Mouse (Mus musculus): ENCODE measurements at regions not wholly inside any gene's neighbourhood (a gene's known extent, or its start where the extent isn't known, plus 50 kb on each side); places are given as distances from the start of the nearest gene placed in this dataset.

- H3K27me3 ChIP-seq (ENCODE audit: insufficient read depth, low read length) = no peaks in the 10 kb centered on the region
- H3K9me3 ChIP-seq (ENCODE audit: low read length) = no peaks in the 10 kb centered on the region
- no peak overlapping the region for H3K4me3 ChIP-seq (ENCODE audit: low read length)
- no peak for ATAC-seq
- DNase-seq (ENCODE audit: low spot score) = peak; percentile 24
- no peak for TF ChIP-seq CTCF (IDR thresholded peaks at IDR 0.05; ENCODE audit: low read depth)
- H3K36me3 ChIP-seq (ENCODE audit: insufficient read depth, low read length) = no peaks in the 10 kb centered on the region
- WGBS = 50% methylated on average over 6 of the region's 6 CpGs
- H3K4me1 ChIP-seq (ENCODE audit: insufficient read depth, low read length) = no peaks in the 10 kb centered on the region; the same call in 1 of the 2 replicates
- 0 out of 2 replicates have a peak overlapping the region, but pooled peaks have one; percentile 27 for H3K4me2 ChIP-seq (ENCODE audit: low read depth, low read length)
- peak overlapping the region; percentile 41; the same call in 1 of the 2 replicates for H3K27ac ChIP-seq
- H3K9ac ChIP-seq (replicated peaks; ENCODE audit: low read length) = no peak overlapping the region
These were observed 814.3 kb upstream of the Gm5150 start for GRCm38 (mm10) chr3:16820536-16820935.

- DNase-seq (ENCODE audit: low spot score) (peak; percentile 49), ATAC-seq (peak; percentile 73)
- Histone ChIP-seq H3K4me3 (ENCODE audit: low read length) (no peak overlapping the region), H3K9ac (replicated peaks; ENCODE audit: low read length) (no peak overlapping the region; the same call in 1 of the 2 replicates), H3K36me3 (ENCODE audit: insufficient read depth, low read length) (no peaks in the 10 kb centered on the region), H3K27me3 (ENCODE audit: insufficient read depth, low read length) (no peaks in the 10 kb centered on the region), H3K4me1 (ENCODE audit: insufficient read depth, low read length) (no peaks in the 10 kb centered on the region; the same call in 1 of the 2 replicates), H3K4me2 (ENCODE audit: low read depth, low read length) (peak overlapping the region; percentile 25), H3K27ac (peak overlapping the region; percentile 81), H3K9me3 (ENCODE audit: low read length) (no peaks in the 10 kb centered on the region)
- WGBS = 57% methylated on average over 4 of the region's 4 CpGs
- TF ChIP-seq CTCF (IDR thresholded peaks at IDR 0.05; ENCODE audit: low read depth) = no peak
These were observed 813.2 kb upstream of the Gm5150 start for GRCm38 (mm10) chr3:16819218-16820122.

- Histone ChIP-seq H3K9ac (replicated peaks; ENCODE audit: low read length) (no peak overlapping the region), H3K4me1 (ENCODE audit: insufficient read depth, low read length) (no peaks in the 10 kb centered on the region; the same call in 1 of the 2 replicates), H3K9me3 (ENCODE audit: low read length) (no peaks in the 10 kb centered on the region), H3K36me3 (ENCODE audit: insufficient read depth, low read length) (no peaks in the 10 kb centered on the region), H3K4me3 (ENCODE audit: low read length) (no peak overlapping the region), H3K27me3 (ENCODE audit: insufficient read depth, low read length) (no peaks in the 10 kb centered on the region), H3K4me2 (ENCODE audit: low read depth, low read length) (no peak overlapping the region), H3K27ac (no peak overlapping the region)
- peak; percentile 74 for TF ChIP-seq CTCF (IDR thresholded peaks at IDR 0.05; ENCODE audit: low read depth)
- ATAC-seq = peak; percentile 44
- peak; percentile 80 for DNase-seq (ENCODE audit: low spot score)
- WGBS = 19% methylated on average over 2 of the region's 2 CpGs
These were observed 810.6 kb upstream of the Gm5150 start for GRCm38 (mm10) chr3:16816814-16817213.

- Histone ChIP-seq H3K27me3 (ENCODE audit: insufficient read depth, low read length) (no peaks in the 10 kb centered on the region), H3K9ac (replicated peaks; ENCODE audit: low read length) (no peak overlapping the region), H3K4me3 (ENCODE audit: low read length) (no peak overlapping the region), H3K36me3 (ENCODE audit: insufficient read depth, low read length) (no peaks in the 10 kb centered on the region), H3K9me3 (ENCODE audit: low read length) (no peaks in the 10 kb centered on the region), H3K27ac (no peak overlapping the region), H3K4me1 (ENCODE audit: insufficient read depth, low read length) (no peaks in the 10 kb centered on the region; the same call in 1 of the 2 replicates), H3K4me2 (ENCODE audit: low read depth, low read length) (no peak overlapping the region)
- WGBS = 57% methylated on average over 3 of the region's 3 CpGs
- no peak for TF ChIP-seq CTCF (IDR thresholded peaks at IDR 0.05; ENCODE audit: low read depth)
- ATAC-seq (no peak), DNase-seq (ENCODE audit: low spot score) (no peak)
These were observed 809.9 kb upstream of the Gm5150 start for GRCm38 (mm10) chr3:16816101-16816500.

- Histone ChIP-seq H3K4me1 (ENCODE audit: insufficient read depth, low read length) (no peaks in the 10 kb centered on the region), H3K27ac (no peak overlapping the region), H3K4me2 (ENCODE audit: low read depth, low read length) (no peak overlapping the region), H3K36me3 (ENCODE audit: insufficient read depth, low read length) (no peaks in the 10 kb centered on the region), H3K9me3 (ENCODE audit: low read length) (no peaks in the 10 kb centered on the region), H3K4me3 (ENCODE audit: low read length) (no peak overlapping the region), H3K27me3 (ENCODE audit: insufficient read depth, low read length) (no peaks in the 10 kb centered on the region), H3K9ac (replicated peaks; ENCODE audit: low read length) (no peak overlapping the region)
- no peak for ATAC-seq
- 26% methylated on average over 3 of the region's 3 CpGs for WGBS
- TF ChIP-seq CTCF (IDR thresholded peaks at IDR 0.05; ENCODE audit: low read depth) = no peak
- no peak for DNase-seq (ENCODE audit: low spot score)
These were observed 804.8 kb upstream of the Gm5150 start for GRCm38 (mm10) chr3:16810878-16811611.

- no peak for TF ChIP-seq CTCF (IDR thresholded peaks at IDR 0.05; ENCODE audit: low read depth)
- H3K4me3 ChIP-seq (ENCODE audit: low read length) = no peak overlapping the region
- no peaks in the 10 kb centered on the region for H3K9me3 ChIP-seq (ENCODE audit: low read length)
- H3K9ac ChIP-seq (replicated peaks; ENCODE audit: low read length) = no peak overlapping the region
- no peak overlapping the region for H3K27ac ChIP-seq
- H3K36me3 ChIP-seq (ENCODE audit: insufficient read depth, low read length) = no peaks in the 10 kb centered on the region
- H3K4me1 ChIP-seq (ENCODE audit: insufficient read depth, low read length) = no peaks in the 10 kb centered on the region
- H3K27me3 ChIP-seq (ENCODE audit: insufficient read depth, low read length) = no peaks in the 10 kb centered on the region
- no peak overlapping the region for H3K4me2 ChIP-seq (ENCODE audit: low read depth, low read length)
- DNase-seq (ENCODE audit: low spot score) (no peak), ATAC-seq (no peak)
These were observed 797.4 kb upstream of the Gm5150 start for GRCm38 (mm10) chr3:16803603-16804002.

All from hindbrain, postnatal 0 days (tissue).